Mouse (Mus musculus): Measurements from ENCODE around the gene Impg1. TPM values are rescaled to one million over a fixed set of nuclear protein-coding genes. Genes with fewer than 3 reads are reported as not detected.

Impg1 gene
- total and polyA plus RNA-seq, 3 experiments, result not detected

DNA sequence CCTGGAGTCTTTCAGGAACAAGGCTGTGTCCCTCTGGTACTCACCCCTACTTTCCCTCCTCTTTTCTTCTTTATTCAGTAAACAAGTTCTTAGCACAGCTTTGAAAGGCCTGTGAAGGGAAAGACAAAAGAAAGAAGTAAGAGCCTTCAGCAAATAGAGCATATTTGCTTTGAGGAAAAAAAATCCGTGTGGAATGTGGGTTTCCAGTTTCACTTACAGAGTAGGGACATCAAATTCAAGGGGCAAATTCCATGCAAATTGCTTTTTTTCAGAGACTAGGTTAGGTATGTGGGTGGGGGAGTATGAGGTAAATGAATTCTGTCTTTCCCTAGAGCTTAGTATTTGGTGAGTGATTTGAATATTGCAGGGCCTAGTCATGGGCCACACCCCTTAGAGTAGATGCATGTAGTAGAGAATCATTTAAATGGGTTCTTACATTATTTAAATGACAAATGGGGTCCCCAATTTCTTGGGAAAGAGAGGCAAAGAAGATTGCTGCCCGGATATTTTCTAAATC, 39.3 kb upstream of the Impg1 start:
- Histone ChIP-seq H3K9ac (ENCODE audit: control insufficient read depth, low read depth, low read length, poor library complexity, severe bottlenecking) (no peak overlapping the region), H3K4me3 (ENCODE audit: control insufficient read depth in 1 of 2, insufficient read depth in 1 of 2, low read depth in 2 of 2, low read length in 2 of 2) (no peak overlapping the region), H3K36me3 (ENCODE audit: control insufficient read depth in 1 of 2, insufficient read depth in 2 of 2, low read length in 2 of 2) (no peaks in the 10 kb centered on the region; a peak in 1 of 4 replicates), H3K27ac (ENCODE audit: control insufficient read depth, low read depth, low read length) (no peak overlapping the region), H3K4me1 (ENCODE audit: control insufficient read depth in 1 of 2, insufficient read depth in 2 of 2, low read length in 2 of 2) (no peaks in the 10 kb centered on the region), H3K9me3 (replicated peaks; ENCODE audit: insufficient read depth, low read length) (no peaks in the 10 kb centered on the region), H3K27me3 (ENCODE audit: control insufficient read depth in 1 of 2, insufficient read depth in 2 of 2, low read length in 2 of 2) (no peaks in the 10 kb centered on the region), H3K79me2 (ENCODE audit: control insufficient read depth, insufficient read depth, low read length, poor library complexity) (no peaks in the 10 kb centered on the region)
- no peak for TF ChIP-seq EP300 (IDR thresholded peaks at IDR 0.05; ENCODE audit: low read depth in 1 of 2, low read length in 2 of 2)
- TF ChIP-seq GATA1 (IDR thresholded peaks at IDR 0.05; ENCODE audit: low read depth, low read length), result no peak
- no peak for TF ChIP-seq MAFK (IDR thresholded peaks at IDR 0.05; ENCODE audit: borderline replicate concordance, low read depth, low read length)
- TF ChIP-seq TBP (IDR thresholded peaks at IDR 0.05; ENCODE audit: low read depth, low read length), result no peak
- no peak for TF ChIP-seq HCFC1 (IDR thresholded peaks at IDR 0.05; ENCODE audit: low read depth, low read length)
- no peak for TF ChIP-seq ETS1 (IDR thresholded peaks at IDR 0.05; ENCODE audit: low read depth, low read length)
- no peak for TF ChIP-seq NELFE (IDR thresholded peaks at IDR 0.05; ENCODE audit: low read depth, low read length)
- no peak for TF ChIP-seq ZNF384 (IDR thresholded peaks at IDR 0.05; ENCODE audit: low read depth, low read length)
- no peak for TF ChIP-seq POLR2AphosphoS2 (IDR thresholded peaks at IDR 0.05; ENCODE audit: low read length)
- TF ChIP-seq RCOR1 (IDR thresholded peaks at IDR 0.05; ENCODE audit: low read depth, low read length), result no peak
- TF ChIP-seq BHLHE40 (IDR thresholded peaks at IDR 0.05; ENCODE audit: borderline replicate concordance, low read depth, low read length), result no peak
- no peak for TF ChIP-seq ZKSCAN1 (IDR thresholded peaks at IDR 0.05; ENCODE audit: low read depth, low read length)
- TF ChIP-seq CHD1 (IDR thresholded peaks at IDR 0.05; ENCODE audit: low read depth, low read length), result no peak
- TF ChIP-seq TAL1 (IDR thresholded peaks at IDR 0.05; ENCODE audit: low read length), result no peak
- TF ChIP-seq SIN3A (IDR thresholded peaks at IDR 0.05; ENCODE audit: low read length), result no peak
- TF ChIP-seq SMC3 (IDR thresholded peaks at IDR 0.05; ENCODE audit: low read depth, low read length), result no peak
- no peak for TF ChIP-seq MAZ (IDR thresholded peaks at IDR 0.05; ENCODE audit: low read depth, low read length)
- no peak for DNase-seq (ENCODE audit: low read depth, low spot score)

DNA sequence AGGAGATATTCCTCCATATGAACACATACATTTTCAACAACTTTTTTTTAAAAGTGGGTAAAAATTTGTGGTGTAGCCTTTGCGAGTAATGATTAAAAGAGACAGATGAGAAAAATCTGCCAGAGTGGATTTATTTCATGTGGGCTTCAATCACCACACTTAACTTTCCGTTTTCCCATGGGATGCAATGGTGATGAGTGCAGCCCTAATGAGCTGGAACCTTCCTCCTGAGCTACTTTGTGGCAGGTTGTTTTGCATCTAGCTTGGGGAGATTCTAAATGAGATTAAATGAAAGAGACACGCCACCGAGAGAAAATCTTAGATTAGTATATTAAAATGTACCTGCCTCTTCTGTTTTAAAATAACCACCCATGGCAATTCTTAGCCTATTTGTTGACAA, 26.3 kb upstream of the Impg1 start:
- Histone ChIP-seq H3K4me3 (ENCODE audit: control insufficient read depth in 1 of 2, insufficient read depth in 1 of 2, low read depth in 2 of 2, low read length in 2 of 2) (no peak overlapping the region), H3K27me3 (ENCODE audit: control insufficient read depth in 1 of 2, insufficient read depth in 2 of 2, low read length in 2 of 2) (no peaks in the 10 kb centered on the region), H3K9ac (ENCODE audit: control insufficient read depth, low read depth, low read length, poor library complexity, severe bottlenecking) (no peak overlapping the region), H3K4me1 (ENCODE audit: control insufficient read depth in 1 of 2, insufficient read depth in 2 of 2, low read length in 2 of 2) (no peaks in the 10 kb centered on the region), H3K36me3 (ENCODE audit: control insufficient read depth in 1 of 2, insufficient read depth in 2 of 2, low read length in 2 of 2) (no peaks in the 10 kb centered on the region), H3K79me2 (ENCODE audit: control insufficient read depth, insufficient read depth, low read length, poor library complexity) (no peaks in the 10 kb centered on the region), H3K27ac (ENCODE audit: control insufficient read depth, low read depth, low read length) (no peak overlapping the region), H3K9me3 (replicated peaks; ENCODE audit: insufficient read depth, low read length) (no peaks in the 10 kb centered on the region)
- TF ChIP-seq ZC3H11A (IDR thresholded peaks at IDR 0.05; ENCODE audit: low read depth, low read length), result no peak
- TF ChIP-seq E2F4 (IDR thresholded peaks at IDR 0.05; ENCODE audit: borderline replicate concordance, low read depth, low read length), result no peak
- TF ChIP-seq EP300 (IDR thresholded peaks at IDR 0.05; ENCODE audit: low read depth in 1 of 2, low read length in 2 of 2), result no peak
- TF ChIP-seq MAX (IDR thresholded peaks at IDR 0.05; ENCODE audit: low read length), result no peak
- no peak for TF ChIP-seq GABPA (IDR thresholded peaks at IDR 0.05; ENCODE audit: low read depth, low read length)
- no peak for DNase-seq (ENCODE audit: low read depth, low spot score)
